Mouse (Mus musculus) midbrain, embryonic 13.5 days (tissue): ENCODE measurements around the gene Elovl6. TPM values are rescaled to one million over a fixed set of nuclear protein-coding genes. Genes with fewer than 3 reads are reported as not detected.

Experiments used
- ATAC-seq: fragments of 200-750 bp; cut with Nextera tagmentation; 2 replicates; pipeline ENCODE4 v1.8.0; 2017; ENCODE audit warnings: mild to moderate bottlenecking, moderate TSS enrichment, moderate library complexity
- H3K27ac ChIP-seq: fragments of 300-500 bp; sonication (generic); 2 replicates; pipeline ENCODE4 v1.5.1; 2015; ENCODE audit warnings: inconsistent platforms, mild to moderate bottlenecking, moderate library complexity
- H3K27me3 ChIP-seq: fragments of 300-500 bp; sonication (generic); 2 replicates; pipeline ENCODE4 v1.6.1; 2015; ENCODE audit warnings: mild to moderate bottlenecking, inconsistent platforms
- H3K36me3 ChIP-seq: fragments of 300-500 bp; sonication (generic); 2 replicates; pipeline ENCODE4 v1.6.1; 2015; ENCODE audit warnings: mild to moderate bottlenecking, inconsistent platforms
- H3K4me1 ChIP-seq: fragments of 300-500 bp; sonication (generic); replicated peaks from 2 replicates; pipeline ENCODE4 v1.6.1; 2015; ENCODE audit warnings: inconsistent platforms
- H3K4me2 ChIP-seq: fragments of 300-500 bp; sonication (generic); replicated peaks from 2 replicates; pipeline ENCODE4 v1.6.1; 2015; ENCODE audit warnings: moderate library complexity, mild to moderate bottlenecking, inconsistent platforms
- H3K4me3 ChIP-seq: fragments of 300-500 bp; sonication (generic); replicated peaks from 2 replicates; pipeline ENCODE4 v1.5.1; 2015; ENCODE audit warnings: mild to moderate bottlenecking, inconsistent platforms
- H3K9ac ChIP-seq: fragments of 300-500 bp; sonication (generic); replicated peaks from 2 replicates; pipeline ENCODE4 v1.6.1; 2015; ENCODE audit warnings: mild to moderate bottlenecking, inconsistent platforms
- H3K9me3 ChIP-seq: fragments of 300-500 bp; sonication (generic); 2 replicates; pipeline ENCODE4 v1.6.1; 2016; ENCODE audit warnings: mild to moderate bottlenecking, inconsistent platforms
- WGBS: fragments of 180-500 bp; shearing (Covaris S2); methylation state at CpG from one replicate; pipeline ENCODE4 v1.1.7; 2015; 5-methylcytosine and 5-hydroxymethylcytosine counted together
- polyA plus RNA-seq: library from polyadenylated mRNA; unstranded; fragments of >200 nt; fragmentation: Nextera tagmentation; extraction: Ambion mirVana; gene quantifications from 2 replicates; pipeline ENCODE4 v1.2.1, GENCODE M21; 2015

Elovl6 gene
- polyA plus RNA-seq, 1 experiment from 2014 or later = 31.2 TPM

DNA sequence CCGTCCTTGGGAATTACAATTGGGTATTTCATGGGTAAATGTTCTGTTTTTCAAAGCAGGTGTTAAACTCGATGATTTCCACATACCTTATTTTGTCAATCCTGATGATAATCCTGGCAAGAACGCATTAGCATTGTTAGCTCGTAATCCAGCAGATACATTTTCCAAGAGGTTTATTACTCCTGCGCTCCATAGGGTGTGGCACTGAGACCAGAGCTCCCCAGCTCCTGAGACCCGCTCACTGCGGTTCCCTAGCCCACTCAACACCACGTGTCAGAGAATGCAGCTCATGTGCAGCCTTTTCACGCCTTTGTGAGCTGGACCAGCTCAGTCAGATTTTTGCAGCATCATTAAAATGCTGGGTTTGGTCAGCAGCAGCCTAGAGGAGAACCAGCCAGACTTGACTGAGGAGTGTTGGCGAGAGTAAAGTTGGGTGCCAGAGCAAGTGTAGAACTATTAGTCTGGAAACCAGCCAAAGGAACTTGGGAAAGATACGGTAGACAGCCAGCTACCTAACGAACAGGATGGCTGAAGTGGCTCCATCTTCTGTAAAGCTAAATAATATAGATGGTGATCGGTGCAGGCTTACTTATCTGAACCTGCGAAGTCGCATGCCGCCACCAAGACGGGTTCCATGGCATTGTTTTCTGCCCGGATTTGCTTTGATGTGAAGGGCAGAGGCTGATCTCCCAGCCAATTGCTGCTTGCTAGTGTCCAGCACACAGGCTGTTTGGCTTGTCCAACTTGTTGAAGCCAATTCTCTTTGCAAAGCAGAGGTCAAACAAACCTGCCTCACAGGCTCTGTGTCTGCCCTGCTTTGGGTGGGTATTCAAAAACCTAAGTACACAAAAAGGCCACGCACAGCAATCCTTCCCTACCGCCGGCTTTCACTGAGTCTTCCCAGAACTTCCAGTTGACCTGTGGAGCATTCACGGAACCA is 26.1 kb downstream of the Elovl6 start:
- ATAC-seq = no peak
- H3K4me2 ChIP-seq = no peak overlapping the region
- 90% methylated on average over 22 of the region's 22 CpGs for WGBS
- H3K4me1 ChIP-seq = 0 out of 2 replicates have a peak, but pooled peaks cover 2% of the 10 kb centered on the region
- H3K9ac ChIP-seq = no peak overlapping the region
- H3K36me3 ChIP-seq = no peaks in the 10 kb centered on the region
- H3K4me3 ChIP-seq = no peak overlapping the region
- no peaks in the 10 kb centered on the region for H3K9me3 ChIP-seq
- H3K27me3 ChIP-seq = no peaks in the 10 kb centered on the region
- no peak overlapping the region for H3K27ac ChIP-seq

- ATAC-seq = no peak
- 94% methylated on average over 9 of the region's 9 CpGs for WGBS
- Histone ChIP-seq H3K4me3 (no peak overlapping the region), H3K27me3 (no peaks in the 10 kb centered on the region), H3K4me1 (0 out of 2 replicates have a peak, but pooled peaks cover 2% of the 10 kb centered on the region), H3K4me2 (no peak overlapping the region), H3K36me3 (no peaks in the 10 kb centered on the region), H3K27ac (no peak overlapping the region), H3K9me3 (no peaks in the 10 kb centered on the region), H3K9ac (no peak overlapping the region)
Measured at GRCm38 (mm10) chr3:129560068-129560467, 27.9 kb downstream of the Elovl6 start.

- ATAC-seq = no peak
Measured at GRCm38 (mm10) chr3:129561011-129561410, 28.9 kb downstream of the Elovl6 start.

GRCm38 (mm10) chr3:129561853-129562252 is 29.7 kb downstream of the Elovl6 start:
- Histone ChIP-seq H3K27me3 (no peaks in the 10 kb centered on the region), H3K9ac (no peak overlapping the region), H3K4me2 (no peak overlapping the region), H3K27ac (no peak overlapping the region), H3K9me3 (no peaks in the 10 kb centered on the region), H3K36me3 (no peaks in the 10 kb centered on the region), H3K4me3 (no peak overlapping the region), H3K4me1 (0 out of 2 replicates have a peak, but pooled peaks cover 2% of the 10 kb centered on the region)
- no peak for ATAC-seq
- WGBS = 89% methylated on average over 2 of the region's 2 CpGs

More at GRCm38 (mm10) chr3:129561011-129561410, 28.9 kb downstream of the Elovl6 start:
- H3K27me3 ChIP-seq = no peaks in the 10 kb centered on the region
- WGBS = 96% methylated on average over 10 of the region's 10 CpGs
- 0 out of 2 replicates have a peak, but pooled peaks cover 2% of the 10 kb centered on the region for H3K4me1 ChIP-seq
- H3K4me3 ChIP-seq = no peak overlapping the region
- H3K9me3 ChIP-seq = no peaks in the 10 kb centered on the region
- H3K36me3 ChIP-seq = no peaks in the 10 kb centered on the region
- H3K27ac ChIP-seq = no peak overlapping the region
- H3K9ac ChIP-seq = no peak overlapping the region
- H3K4me2 ChIP-seq = no peak overlapping the region

DNA sequence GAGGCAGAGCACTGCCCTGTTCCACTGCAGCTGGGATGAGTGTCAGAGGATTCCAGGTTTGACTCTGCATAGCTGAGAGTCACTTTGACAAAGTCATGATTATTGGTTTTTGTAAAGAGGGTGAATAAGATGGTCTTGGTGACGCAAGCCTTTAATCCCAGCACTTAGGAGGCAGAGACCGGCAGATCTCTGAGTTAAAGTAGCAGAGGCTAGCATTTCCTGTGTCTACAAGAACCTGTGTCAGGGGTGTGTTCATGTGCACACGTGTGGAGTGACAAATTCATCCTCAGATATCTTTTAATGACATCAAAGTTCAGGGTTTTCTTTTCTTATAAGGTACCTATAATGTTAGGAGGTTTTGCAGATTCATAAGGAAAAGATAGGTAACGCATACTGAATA is 30.3 kb downstream of the Elovl6 start:
- 90% methylated on average over 4 of the region's 4 CpGs for WGBS
- no peak overlapping the region for H3K4me2 ChIP-seq
- H3K4me3 ChIP-seq = no peak overlapping the region
- 0 out of 2 replicates have a peak, but pooled peaks cover 2% of the 10 kb centered on the region for H3K4me1 ChIP-seq
- H3K9me3 ChIP-seq = no peaks in the 10 kb centered on the region
- H3K9ac ChIP-seq = no peak overlapping the region
- no peaks in the 10 kb centered on the region for H3K27me3 ChIP-seq
- no peak for ATAC-seq
- no peaks in the 10 kb centered on the region for H3K36me3 ChIP-seq
- H3K27ac ChIP-seq = no peak overlapping the region

DNA sequence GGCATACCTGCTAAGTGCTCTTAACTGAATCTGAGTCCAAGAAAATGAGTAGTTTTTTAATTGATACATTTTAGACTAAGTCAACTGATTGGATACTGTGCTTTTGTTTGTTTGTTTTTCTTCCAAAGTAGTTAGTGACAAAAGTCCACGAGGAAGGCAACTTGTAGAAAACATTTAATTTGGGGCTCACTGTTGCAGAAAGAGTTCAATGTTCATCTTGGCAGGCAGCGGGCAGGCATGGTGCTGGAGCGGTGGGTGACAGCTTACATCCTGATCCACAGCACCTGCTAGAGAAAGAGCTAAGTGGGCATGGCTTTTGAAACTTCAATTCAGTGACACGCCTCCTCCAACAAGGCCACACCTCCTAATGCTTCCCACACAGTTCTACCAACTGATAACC is 31.7 kb downstream of the Elovl6 start:
- Histone ChIP-seq H3K27me3 (no peaks in the 10 kb centered on the region), H3K36me3 (no peaks in the 10 kb centered on the region), H3K9ac (no peak overlapping the region), H3K4me3 (no peak overlapping the region), H3K4me1 (no peaks in the 10 kb centered on the region), H3K9me3 (no peaks in the 10 kb centered on the region), H3K4me2 (no peak overlapping the region), H3K27ac (no peak overlapping the region)
- ATAC-seq = no peak
- WGBS = 97% methylated on average over 4 of the region's 4 CpGs

DNA sequence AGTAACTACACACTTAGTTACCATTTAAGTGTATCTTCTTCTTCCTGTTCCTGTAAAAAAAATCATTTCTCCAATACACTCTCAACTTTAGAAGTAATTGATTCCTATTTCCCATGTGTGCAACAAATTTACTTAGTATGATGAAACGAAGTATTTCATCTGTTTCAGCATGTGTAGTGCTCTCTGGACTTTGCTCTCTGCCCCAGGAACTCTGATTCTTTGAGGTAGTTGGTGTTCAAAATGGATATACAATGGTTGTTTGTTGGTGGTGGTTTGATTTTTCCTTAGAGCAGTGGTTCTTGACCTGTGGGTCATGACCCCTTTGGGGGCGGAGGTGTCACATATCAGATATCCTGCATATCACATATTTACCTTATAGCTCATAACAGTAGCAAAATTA is 32.7 kb downstream of the Elovl6 start:
- Histone ChIP-seq H3K9me3 (no peaks in the 10 kb centered on the region), H3K27me3 (no peaks in the 10 kb centered on the region), H3K4me3 (no peak overlapping the region), H3K4me2 (no peak overlapping the region), H3K36me3 (no peaks in the 10 kb centered on the region), H3K9ac (no peak overlapping the region), H3K27ac (no peak overlapping the region), H3K4me1 (no peaks in the 10 kb centered on the region)
- no peak for ATAC-seq
- 98% methylated on average over 2 of the region's 2 CpGs for WGBS

- H3K36me3 ChIP-seq = no peaks in the 10 kb centered on the region
- H3K9ac ChIP-seq = no peak overlapping the region
- 91% methylated on average over 8 of the region's 8 CpGs for WGBS
- no peak for ATAC-seq
- no peak overlapping the region for H3K27ac ChIP-seq
- no peak overlapping the region for H3K4me3 ChIP-seq
- H3K27me3 ChIP-seq = no peaks in the 10 kb centered on the region
- no peaks in the 10 kb centered on the region for H3K4me1 ChIP-seq
- H3K4me2 ChIP-seq = no peak overlapping the region
- no peaks in the 10 kb centered on the region for H3K9me3 ChIP-seq
Measured at GRCm38 (mm10) chr3:129565458-129565857, 33.3 kb downstream of the Elovl6 start.

GRCm38 (mm10) chr3:129566013-129566412 is 33.9 kb downstream of the Elovl6 start:
- no peak for ATAC-seq
- WGBS = 86% methylated on average over 2 of the region's 2 CpGs

GRCm38 (mm10) chr3:129566876-129567275 is 34.7 kb downstream of the Elovl6 start:
- H3K27me3 ChIP-seq = no peaks in the 10 kb centered on the region
- H3K4me1 ChIP-seq = no peaks in the 10 kb centered on the region
- ATAC-seq = no peak
- no peaks in the 10 kb centered on the region for H3K36me3 ChIP-seq
- H3K9ac ChIP-seq = no peak overlapping the region
- 85% methylated on average over 5 of the region's 5 CpGs for WGBS
- H3K4me3 ChIP-seq = no peak overlapping the region
- H3K27ac ChIP-seq = no peak overlapping the region
- H3K4me2 ChIP-seq = no peak overlapping the region
- no peaks in the 10 kb centered on the region for H3K9me3 ChIP-seq

More at GRCm38 (mm10) chr3:129566013-129566412, 33.9 kb downstream of the Elovl6 start:
- Histone ChIP-seq H3K36me3 (no peaks in the 10 kb centered on the region), H3K4me1 (no peaks in the 10 kb centered on the region), H3K27ac (no peak overlapping the region), H3K4me3 (no peak overlapping the region), H3K9me3 (no peaks in the 10 kb centered on the region), H3K27me3 (no peaks in the 10 kb centered on the region), H3K4me2 (no peak overlapping the region), H3K9ac (no peak overlapping the region)

DNA sequence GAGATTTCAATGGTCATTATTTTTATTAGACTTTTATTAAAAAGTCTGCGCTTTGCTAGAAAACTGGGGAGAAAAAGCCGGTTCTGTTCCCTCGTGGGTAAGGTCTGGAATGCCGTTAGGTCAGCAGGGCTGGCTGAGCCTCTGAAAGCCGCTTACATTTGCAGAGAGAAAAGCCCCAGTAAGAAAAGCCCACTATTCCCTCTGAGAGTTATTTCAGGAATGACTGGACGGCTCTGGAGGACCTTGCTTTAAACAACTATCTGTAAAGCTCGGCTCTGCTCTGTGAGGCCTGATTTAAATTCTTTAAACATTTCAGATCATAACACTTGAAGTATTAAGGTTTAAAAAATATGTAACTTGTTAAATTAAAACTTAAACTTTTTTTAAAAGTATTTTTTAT is 36.4 kb downstream of the Elovl6 start:
- Histone ChIP-seq H3K27ac (no peak overlapping the region), H3K4me1 (peaks cover 9% of the 10 kb centered on the region)
- 61% methylated on average over 7 of the region's 7 CpGs for WGBS

GRCm38 (mm10) chr3:129570989-129571388 is 38.8 kb downstream of the Elovl6 start:
- Histone ChIP-seq H3K4me3 (no peak overlapping the region), H3K36me3 (no peaks in the 10 kb centered on the region), H3K4me2 (no peak overlapping the region), H3K27me3 (no peaks in the 10 kb centered on the region), H3K9ac (no peak overlapping the region), H3K9me3 (no peaks in the 10 kb centered on the region), H3K27ac (no peak overlapping the region), H3K4me1 (peaks cover 11% of the 10 kb centered on the region)
- no peak for ATAC-seq
- WGBS = 96% methylated on average over 8 of the region's 8 CpGs

More for the DNA sequence above, 36.4 kb downstream of the Elovl6 start:
- ATAC-seq = no peak
- Histone ChIP-seq H3K4me3 (no peak overlapping the region), H3K9me3 (no peaks in the 10 kb centered on the region), H3K9ac (no peak overlapping the region), H3K4me2 (no peak overlapping the region), H3K36me3 (no peaks in the 10 kb centered on the region), H3K27me3 (no peaks in the 10 kb centered on the region)
